Mouse (Mus musculus) CH12.LX (cell line): Measurements from ENCODE around the gene Vdr. TPM values are rescaled to one million over a fixed set of nuclear protein-coding genes. Genes with fewer than 3 reads are reported as not detected.

Experiments
- DNase-seq: peaks from one replicate; pipeline ENCODE4 v3.0.0-alpha.2; 2013; ENCODE audit errors: extremely low read depth
- H3K27ac ChIP-seq: 2 replicates; pipeline ENCODE4 v1.5.1; 2012; ENCODE audit warnings: low read depth, mild to moderate bottlenecking, control low read depth, moderate library complexity; ENCODE audit not compliant: insufficient read depth
- H3K27me3 ChIP-seq: replicated peaks from 2 replicates; pipeline ENCODE3; 2012; ENCODE audit warnings: inconsistent platforms
- H3K36me3 ChIP-seq, 2 experiments: replicated peaks in 1 of 2; 2 replicates each; pipeline versions ENCODE3 to v1.6.1; 2012; ENCODE audit warnings: inconsistent platforms in 1 of 2, low read length in 1 of 2, mild to moderate bottlenecking in 1 of 2, mixed read lengths in 1 of 2, moderate library complexity in 1 of 2; ENCODE audit not compliant: control insufficient read depth in 1 of 2, insufficient read depth in 1 of 2
- H3K4me1 ChIP-seq, 2 experiments: 2 replicates each; pipeline ENCODE4 v1.6.1; 2012; ENCODE audit warnings: inconsistent platforms in 1 of 2, moderate library complexity in 1 of 2; ENCODE audit not compliant: insufficient read depth in 2 of 2, control insufficient read depth in 1 of 2
- H3K4me2 ChIP-seq: 2 replicates; pipeline ENCODE4 v1.6.1; 2012; ENCODE audit warnings: low read depth, mild to moderate bottlenecking, control low read depth; ENCODE audit not compliant: poor library complexity, insufficient read depth, severe bottlenecking
- H3K4me3 ChIP-seq, 3 experiments: fragments of 150-350 bp in 1 of 3; sonication (generic) in 1 of 3; replicated peaks in 1 of 3; 2 replicates each; pipeline versions ENCODE3 to v1.5.1; 2011 to 2012; ENCODE audit warnings: low read depth in 2 of 3, low read length in 2 of 3, mild to moderate bottlenecking in 2 of 3, moderate library complexity in 2 of 3, control low read depth in 1 of 3, improper control_type of control experiment in 1 of 3, inconsistent platforms in 1 of 3, mixed read lengths in 1 of 3; ENCODE audit not compliant: poor library complexity in 1 of 3
- H3K79me2 ChIP-seq: replicated peaks from 2 replicates; pipeline ENCODE4 v1.6.1; 2012; ENCODE audit warnings: mild to moderate bottlenecking, moderate library complexity; ENCODE audit not compliant: control insufficient read depth, poor library complexity, insufficient read depth, severe bottlenecking; ENCODE audit errors: extremely low read depth
- H3K9ac ChIP-seq: 2 replicates; pipeline ENCODE4 v1.6.1; 2012; ENCODE audit warnings: low read depth, mild to moderate bottlenecking, control low read depth, moderate library complexity; ENCODE audit not compliant: insufficient read depth
- H3K9me3 ChIP-seq: replicated peaks from 2 replicates; pipeline ENCODE3; 2012; ENCODE audit warnings: low read length, inconsistent platforms, mixed read lengths
- BHLHE40 ChIP-seq: IDR thresholded peaks from 2 replicates; pipeline ENCODE4 v1.6.1; 2011; ENCODE audit warnings: mild to moderate bottlenecking, low read depth, low read length, improper control_type of control experiment
- CHD2 ChIP-seq: IDR thresholded peaks from 2 replicates; pipeline ENCODE4 v1.6.1; 2011; ENCODE audit warnings: low read length, improper control_type of control experiment
- EP300 ChIP-seq: IDR thresholded peaks from 2 replicates; pipeline ENCODE4 v1.6.1; 2011; ENCODE audit warnings: low read length, improper control_type of control experiment
- ETS1 ChIP-seq: conservative IDR thresholded peaks from 2 replicates; pipeline ENCODE4 v1.6.1; 2012; ENCODE audit warnings: low read depth, mild to moderate bottlenecking, inconsistent platforms, low read length, improper control_type of control experiment, moderate library complexity
- IRF4 ChIP-seq: IDR thresholded peaks from 2 replicates; pipeline ENCODE4 v1.6.1; 2014; ENCODE audit warnings: low read depth, mild to moderate bottlenecking, inconsistent platforms, low read length, improper control_type of control experiment
- JUN ChIP-seq: IDR thresholded peaks from 2 replicates; pipeline ENCODE4 v1.6.1; 2011; ENCODE audit warnings: low read depth, mild to moderate bottlenecking, low read length, improper control_type of control experiment, moderate library complexity; ENCODE audit not compliant: insufficient read depth
- KAT2A ChIP-seq: IDR thresholded peaks from 2 replicates; pipeline ENCODE4 v1.6.1; 2012; ENCODE audit warnings: low read length, improper control_type of control experiment, inconsistent platforms; ENCODE audit not compliant: insufficient replicate concordance
- MEF2A ChIP-seq: IDR thresholded peaks from 2 replicates; pipeline ENCODE4 v1.6.1; 2014; ENCODE audit warnings: low read depth, mild to moderate bottlenecking, inconsistent platforms, low read length, improper control_type of control experiment, borderline replicate concordance
- NELFE ChIP-seq: IDR thresholded peaks from 2 replicates; pipeline ENCODE4 v1.6.1; 2011; ENCODE audit warnings: low read depth, low read length, improper control_type of control experiment
- NRF1 ChIP-seq: IDR thresholded peaks from 2 replicates; pipeline ENCODE4 v1.6.1; 2014; ENCODE audit warnings: low read depth, mild to moderate bottlenecking, inconsistent platforms, low read length, improper control_type of control experiment, moderate library complexity
- PAX5 ChIP-seq: IDR thresholded peaks from 2 replicates; pipeline ENCODE4 v1.6.1; 2012; ENCODE audit warnings: low read length, inconsistent platforms, mixed read lengths
- POLR2A ChIP-seq: IDR thresholded peaks from 2 replicates; pipeline ENCODE4 v1.6.1; 2011; ENCODE audit warnings: low read depth, mild to moderate bottlenecking, improper control_type of control experiment, low read length
- POLR2AphosphoS2 ChIP-seq: IDR thresholded peaks from 2 replicates; pipeline ENCODE4 v1.6.1; 2011; ENCODE audit warnings: low read depth, low read length, improper control_type of control experiment
- RAD21 ChIP-seq: IDR thresholded peaks from 2 replicates; pipeline ENCODE4 v1.6.1; 2011; ENCODE audit warnings: low read depth, mild to moderate bottlenecking, low read length, improper control_type of control experiment, moderate library complexity
- RCOR1 ChIP-seq: conservative IDR thresholded peaks from 2 replicates; pipeline ENCODE4 v1.6.1; 2012; ENCODE audit warnings: low read depth, mild to moderate bottlenecking, inconsistent platforms, low read length, improper control_type of control experiment
- TBP ChIP-seq: conservative IDR thresholded peaks from 2 replicates; pipeline ENCODE4 v1.6.1; 2011; ENCODE audit warnings: low read depth, low read length, improper control_type of control experiment
- UBTF ChIP-seq: IDR thresholded peaks from 2 replicates; pipeline ENCODE4 v1.6.1; 2012; ENCODE audit warnings: low read depth, mild to moderate bottlenecking, inconsistent platforms, low read length, improper control_type of control experiment, moderate library complexity
- USF2 ChIP-seq: conservative IDR thresholded peaks from 2 replicates; pipeline ENCODE4 v1.6.1; 2011; ENCODE audit warnings: low read depth, low read length, improper control_type of control experiment
- ZC3H11A ChIP-seq: IDR thresholded peaks from 2 replicates; pipeline ENCODE4 v1.6.1; 2012; ENCODE audit warnings: low read depth, mild to moderate bottlenecking, inconsistent platforms, low read length, improper control_type of control experiment
- ZMIZ1 ChIP-seq: IDR thresholded peaks from 2 replicates; pipeline ENCODE4 v1.6.1; 2012; ENCODE audit warnings: low read depth, mild to moderate bottlenecking, inconsistent platforms, low read length, improper control_type of control experiment
- ZNF384 ChIP-seq: IDR thresholded peaks from 2 replicates; pipeline ENCODE4 v1.6.1; 2012; ENCODE audit warnings: low read depth, low read length, improper control_type of control experiment, inconsistent platforms
- dilution Hi-C: fragments of 300-500 bp; cut with MboI; formaldehyde crosslinking; loops from 2 replicates; pipeline ENCODE4 v1.14.3; 2020; ENCODE audit warnings: low sequenced_read_pairs; ENCODE audit not compliant: extremely low pct_unique_long_range_greater_than_20kb, extremely low pct_ligation_motif_present
- in situ Hi-C: fragments of 300-500 bp; cut with MboI; formaldehyde crosslinking; loops from 3 replicates; pipeline ENCODE4 v1.14.3; 2019; ENCODE audit warnings: low sequenced_read_pairs, low pct_ligation_motif_present, low pct_unique_long_range_greater_than_20kb, mixed read lengths
- polyA plus RNA-seq: library from polyadenylated mRNA; unstranded; fragments of >175 nt; gene quantifications from 2 replicates; pipeline ENCODE4 v1.2.1, GENCODE M21; 2012; ENCODE audit warnings: low read depth; ENCODE audit not compliant: insufficient read length
- total RNA-seq, 2 experiments: library from RNA; depleted of rRNA; stranded (reverse); fragments of 300-350 nt in 1 of 2; fragments of >200 nt in 1 of 2; gene quantifications; 2 replicates each; pipeline ENCODE4 v1.2.3; 2012 to 2014

Gene Vdr
- total and polyA plus RNA-seq, 3 experiments, result 0.52 to 1.7 (median 0.68) TPM

DNA sequence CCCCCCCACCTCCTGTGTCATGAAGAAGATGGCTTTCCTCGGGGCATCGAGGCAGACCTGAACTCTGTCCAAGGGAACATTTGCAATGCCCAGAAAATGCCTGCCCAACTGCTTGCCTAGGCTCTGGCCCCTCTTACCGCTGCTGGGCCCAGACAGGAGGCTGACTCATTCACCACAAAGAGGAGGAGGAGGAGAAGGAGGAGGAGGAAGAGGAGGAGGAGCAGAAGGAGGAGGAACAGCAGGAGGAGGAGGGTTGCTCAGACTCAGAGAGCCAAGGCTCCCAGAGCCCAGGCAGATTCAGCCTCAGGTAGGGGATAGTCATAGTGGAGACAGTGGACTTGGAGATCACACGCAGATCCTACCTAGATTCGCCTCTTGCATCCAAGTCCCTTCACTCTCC lies 3.2 kb downstream of the Vdr start:
- in situ Hi-C loops (no loop called here), dilution Hi-C loops (no loop called here)
- peak; percentile 31 for DNase-seq
- no peaks in the 10 kb centered on the region for H3K36me3 ChIP-seq
- peaks cover 2% of the 10 kb centered on the region for H3K9me3 ChIP-seq
- H3K9ac ChIP-seq, result no peak overlapping the region
- peaks cover 9 to 32% of the 10 kb centered on the region in 2 experiments for H3K4me1 ChIP-seq
- TF ChIP-seq ETS1 (no peak), POLR2A (no peak), EP300 (no peak; the same call in 1 of the 2 replicates), BHLHE40 (no peak)
- no peak overlapping the region for H3K27ac ChIP-seq
- H3K4me3 ChIP-seq, result peak overlapping the region in 1 of 3 experiments; percentile 61
- H3K4me2 ChIP-seq, result peak overlapping the region; percentile 71
- H3K79me2 ChIP-seq, result no peaks in the 10 kb centered on the region
- H3K27me3 ChIP-seq, result peaks cover 71% of the 10 kb centered on the region

DNA sequence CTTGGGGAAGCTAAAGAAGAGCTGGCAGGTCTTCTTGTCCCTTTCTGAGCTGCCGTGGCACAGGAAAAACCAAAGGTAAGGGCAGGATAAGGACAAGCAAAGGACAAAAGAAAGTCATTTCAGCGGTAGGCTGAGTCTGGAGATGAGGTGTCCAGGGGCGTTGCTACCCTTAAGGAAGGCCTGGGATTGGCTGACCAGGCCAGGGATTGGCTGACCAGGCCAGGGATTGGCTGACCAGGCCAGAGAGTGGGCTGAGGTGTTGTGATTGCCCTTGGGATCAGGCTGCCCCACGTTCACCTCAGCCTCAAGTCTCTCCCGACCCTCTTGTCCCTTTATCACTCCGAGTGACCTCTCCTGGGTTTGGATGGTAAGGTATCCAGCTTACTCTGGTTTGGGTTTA lies 5.1 kb downstream of the Vdr start:
- Histone ChIP-seq H3K36me3 (no peaks in the 10 kb centered on the region), H3K9me3 (no peaks in the 10 kb centered on the region), H3K27me3 (peaks cover 57% of the 10 kb centered on the region), H3K9ac (no peak overlapping the region), H3K79me2 (no peaks in the 10 kb centered on the region), H3K4me1 (peaks cover 9 to 32% of the 10 kb centered on the region in 2 experiments), H3K4me2 (no peak overlapping the region), H3K27ac (no peak overlapping the region), H3K4me3 (no peak overlapping the region)
- DNase-seq, result no peak
- in situ Hi-C loops (no loop called here), dilution Hi-C loops (no loop called here)
- TF ChIP-seq UBTF (no peak), ETS1 (no peak), NELFE (no peak), POLR2AphosphoS2 (no peak), NRF1 (no peak)

DNA sequence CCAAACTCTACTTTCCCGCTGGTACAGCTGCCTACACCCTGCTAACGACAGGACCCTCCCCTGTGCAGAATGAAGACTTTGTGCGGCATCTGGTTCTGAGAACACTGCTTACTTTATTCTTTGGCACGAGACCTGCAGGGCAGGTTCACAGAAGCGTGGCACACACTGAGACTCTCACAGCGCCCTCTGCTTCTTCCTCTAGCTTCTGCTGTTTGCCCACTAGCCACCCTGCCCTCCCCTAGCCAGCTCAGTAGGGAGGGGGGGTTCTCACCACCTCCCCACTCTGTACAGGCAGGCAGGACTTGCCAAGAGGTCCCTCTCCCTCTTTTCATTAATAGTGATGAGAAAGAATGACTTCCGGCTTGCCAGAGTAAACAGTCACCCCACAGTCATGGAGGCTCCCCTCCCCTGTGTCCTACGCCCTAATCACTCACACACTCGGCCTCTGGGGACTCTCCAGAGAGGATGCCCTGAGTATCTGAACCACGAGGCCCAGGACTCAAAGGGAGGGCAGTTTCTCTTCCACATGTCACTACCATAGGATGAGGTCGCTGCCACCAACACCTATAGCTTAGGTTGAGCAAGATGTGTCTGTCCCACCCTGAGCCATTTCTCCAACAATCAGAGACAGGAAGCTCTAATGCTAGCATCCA lies 6.0 kb downstream of the Vdr start:
- Histone ChIP-seq H3K4me1 (peaks cover 9 to 32% of the 10 kb centered on the region in 2 experiments), H3K79me2 (no peaks in the 10 kb centered on the region), H3K9ac (no peak overlapping the region), H3K4me3 (no peak overlapping the region), H3K27ac (no peak overlapping the region), H3K36me3 (no peaks in the 10 kb centered on the region), H3K9me3 (no peaks in the 10 kb centered on the region), H3K4me2 (no peak overlapping the region), H3K27me3 (peaks cover 51% of the 10 kb centered on the region)
- dilution Hi-C loops, result no loop called here
- in situ Hi-C loops, result no loop called here
- no peak for DNase-seq
- TF ChIP-seq USF2 (no peak), ZNF384 (no peak), MEF2A (no peak), RCOR1 (no peak), ZMIZ1 (no peak), CHD2 (no peak), EP300 (no peak), RAD21 (no peak), POLR2AphosphoS2 (no peak), PAX5 (no peak), ZC3H11A (no peak), JUN (no peak), UBTF (no peak), KAT2A (no peak), TBP (no peak), IRF4 (no peak)
